Mouse (Mus musculus) c-Kit-negative CD71-positive TER-119-positive erythroid progenitor cells, embryonic 14.5 days (primary cell): ENCODE results near the gene Gm6465.
"Not testable (repeated sequence)": the region's sequence is repeated elsewhere in the genome, so short reads cannot be mapped to it uniquely, and the experiment has no call there.

Experiments used
- DNase-seq: peaks from one replicate; pipeline ENCODE4 v3.0.0-alpha.2; 2013; ENCODE audit warnings: low read depth, low spot score

Gm6465 gene

DNA sequence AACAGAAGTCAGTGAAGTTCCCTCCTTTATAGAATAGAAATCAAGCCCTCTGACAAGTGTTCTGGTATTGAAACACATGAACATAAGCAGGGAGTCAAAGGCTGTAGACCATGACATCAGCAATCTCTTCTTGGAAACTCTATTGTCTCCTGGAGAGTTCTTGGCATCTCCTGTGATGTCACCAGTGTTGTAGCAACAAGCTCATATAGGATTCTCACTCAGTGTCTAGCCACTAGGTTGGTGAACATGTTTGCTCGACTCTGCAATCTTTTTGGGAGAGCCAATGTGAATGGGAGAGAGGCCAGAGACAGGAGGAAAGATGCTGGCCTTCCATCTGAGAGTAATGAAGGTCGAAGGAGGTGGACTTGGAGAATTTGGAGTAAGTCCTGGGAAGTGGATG is at the start of gene Gm6465:
Gm6465 (plus strand) TSS at position 301 of the 400 bp plus-strand sequence.
- DNase-seq, result not testable (repeated sequence)

DNA sequence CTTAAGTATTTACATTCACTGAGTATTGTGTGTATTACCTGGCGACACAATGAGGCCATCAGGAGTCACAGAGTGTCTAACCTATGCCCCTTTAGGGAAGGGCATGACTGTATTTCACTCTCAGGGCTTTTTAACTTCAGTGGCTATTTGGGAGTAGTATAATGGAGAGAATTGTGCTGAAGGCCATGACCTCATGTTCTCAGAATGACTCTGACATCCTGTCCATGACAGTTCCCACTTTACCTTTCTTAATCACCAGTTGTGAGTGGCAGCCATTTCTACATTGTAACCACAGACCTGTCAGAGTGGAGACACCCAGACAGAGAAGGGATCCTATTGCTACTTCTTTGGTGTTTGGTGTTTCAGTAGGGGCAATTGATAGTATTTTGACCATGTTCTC is 485 bp downstream of the Gm6465 start:
- DNase-seq, result not testable (repeated sequence)

DNA sequence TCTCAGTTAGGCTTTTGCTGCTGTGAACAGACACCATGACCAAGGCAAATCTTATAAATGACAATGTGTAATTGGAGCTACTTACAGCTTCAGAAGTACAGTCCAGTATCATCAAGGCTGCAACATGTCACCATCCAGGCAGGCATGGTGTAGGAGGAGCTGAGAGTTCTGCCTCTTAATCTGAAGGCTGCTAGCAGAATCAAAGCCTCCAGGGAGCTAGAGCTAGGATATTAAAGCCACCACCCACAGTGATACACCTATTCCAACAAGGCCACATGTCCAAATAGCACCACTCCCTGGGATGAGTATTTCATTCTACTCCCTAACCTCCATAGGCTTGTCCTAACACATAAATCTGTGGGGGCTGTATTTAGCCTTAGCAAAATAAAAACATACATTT is 12.6 kb downstream of the Gm6465 start:
- not testable (repeated sequence) for DNase-seq
